Mouse (Mus musculus): Measurements from ENCODE around the gene AL731706.1. TPM values are rescaled to one million over a fixed set of nuclear protein-coding genes. Genes with fewer than 3 reads are reported as not detected.
"Not testable (repeated sequence)": the region's sequence is repeated elsewhere in the genome, so short reads cannot be mapped to it uniquely, and the experiment has no call there.

Gene AL731706.1
- total RNA-seq, 2 experiments from 2014 or later: 22.5 to 28.0 TPM

DNA sequence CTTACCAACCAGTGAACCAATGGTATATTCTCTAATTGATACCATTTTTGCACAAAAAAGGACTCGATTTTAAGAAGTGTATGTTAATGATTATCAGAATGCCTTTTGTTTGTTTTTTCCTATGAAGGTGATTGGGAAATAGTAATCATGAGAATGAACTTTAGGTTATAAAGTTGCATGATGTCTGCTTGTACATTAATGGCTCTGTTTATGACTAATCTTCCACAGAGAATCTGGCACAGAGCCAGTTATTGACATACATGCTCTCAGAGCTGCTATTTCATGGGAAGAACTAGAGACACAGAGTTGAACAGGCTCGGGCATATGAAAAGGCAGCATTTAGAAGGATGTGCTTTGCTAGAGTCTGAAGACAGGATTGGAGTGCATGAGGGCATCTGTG is 4.9 kb upstream of the AL731706.1 start:
- no peak for TF ChIP-seq CTCF (IDR thresholded peaks at IDR 0.05)
- no peak overlapping the region for H3K27ac ChIP-seq
- intact Hi-C loops (cut with DNase I): no loop called here
- no peak for DNase-seq
- no peak overlapping the region for H3K4me3 ChIP-seq

- TF ChIP-seq CTCF (IDR thresholded peaks at IDR 0.05): no peak
- Histone ChIP-seq H3K27ac (no peak overlapping the region), H3K4me3 (no peak overlapping the region)
- intact Hi-C loops (cut with DNase I): no loop called here
- DNase-seq: no peak
Measured at GRCm38 (mm10) chr2:136894494-136894893, 3.3 kb upstream of the AL731706.1 start.

DNA sequence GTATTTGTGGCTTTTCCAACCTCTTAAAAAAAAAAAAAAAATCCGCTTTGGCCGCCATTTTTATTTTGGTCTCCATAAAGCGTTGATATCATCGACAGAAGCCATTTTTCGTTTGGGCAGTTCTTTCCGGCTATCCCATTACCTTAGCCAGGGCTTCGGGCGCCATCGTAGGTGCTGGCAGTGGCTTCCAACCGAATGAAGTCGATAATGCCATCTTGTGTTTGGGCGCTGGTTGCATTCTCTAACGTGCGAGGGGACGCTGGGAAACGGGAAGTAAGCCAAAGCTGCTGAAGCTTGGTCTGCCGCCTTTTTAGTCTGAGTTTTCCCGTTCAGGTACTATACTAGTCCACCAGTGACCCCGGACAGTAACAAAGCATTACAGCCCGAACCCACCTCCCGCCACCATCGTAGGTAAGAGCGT is 772 bp upstream of the AL731706.1 start:
- peak; percentile 95 for DNase-seq
- H3K27ac ChIP-seq: peak overlapping the region; percentile 90
- no peak for TF ChIP-seq CTCF (IDR thresholded peaks at IDR 0.05)
- H3K4me3 ChIP-seq: peak overlapping the region; percentile 76
- intact Hi-C loops (cut with DNase I): loop anchor here (2.0 kb wide), 1 partner anchor 223 kb away; no protein-coding TSS in a partner anchor

GRCm38 (mm10) chr2:136890716-136891067 is 497 bp downstream of the AL731706.1 start:
- peak overlapping the region; percentile 76 for H3K4me3 ChIP-seq
- DNase-seq: not testable (repeated sequence)
- H3K27ac ChIP-seq: peak overlapping the region; percentile 90
- intact Hi-C loops (cut with DNase I): loop anchor here (2.0 kb wide), 1 partner anchor 224 kb away; no protein-coding TSS in a partner anchor

- DNase-seq: peak; percentile 34
- peak; percentile 56 for TF ChIP-seq CTCF (IDR thresholded peaks at IDR 0.05)
Measured at GRCm38 (mm10) chr2:136886846-136887245, 4.3 kb downstream of the AL731706.1 start.

DNA sequence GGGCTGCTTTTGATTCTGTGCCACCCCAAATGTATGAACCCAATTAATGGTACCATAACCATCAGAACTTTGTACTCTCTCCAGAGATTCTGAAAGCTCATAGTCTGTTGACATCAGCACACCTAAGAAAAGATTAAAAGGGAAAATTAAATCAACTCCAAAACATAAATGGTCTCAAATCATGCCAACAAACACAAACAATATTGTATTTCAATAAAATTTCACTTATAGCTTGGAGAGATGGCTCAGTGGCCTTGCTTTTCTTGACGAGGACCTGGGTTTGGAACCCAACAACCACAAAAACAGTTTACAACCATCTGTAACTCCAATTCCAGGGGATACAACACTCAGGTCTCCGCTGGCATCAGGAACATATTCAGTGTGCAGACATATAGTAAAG is 5.6 kb downstream of the AL731706.1 start, which contains the start of gene AL731706.2:
Gene AL731706.2, minus strand, starts transcription at position 101 of the 400 bp plus-strand sequence.
- intact Hi-C loops (cut with DNase I): loop anchor here (5.0 kb wide), 1 partner anchor 398 kb away; no protein-coding TSS in a partner anchor
- Histone ChIP-seq H3K4me3 (no peak within 1 kb of the TSS), H3K27ac (no peak within 1 kb of the TSS)
- no peak for TF ChIP-seq CTCF (IDR thresholded peaks at IDR 0.05)
- no peak for DNase-seq

More at GRCm38 (mm10) chr2:136886846-136887245, 4.3 kb downstream of the AL731706.1 start:
- H3K4me3 ChIP-seq: no peak overlapping the region
- H3K27ac ChIP-seq: no peak overlapping the region
- intact Hi-C loops (cut with DNase I): loop anchor here (5.0 kb wide), 1 partner anchor 400 kb away; no protein-coding TSS in a partner anchor

DNA sequence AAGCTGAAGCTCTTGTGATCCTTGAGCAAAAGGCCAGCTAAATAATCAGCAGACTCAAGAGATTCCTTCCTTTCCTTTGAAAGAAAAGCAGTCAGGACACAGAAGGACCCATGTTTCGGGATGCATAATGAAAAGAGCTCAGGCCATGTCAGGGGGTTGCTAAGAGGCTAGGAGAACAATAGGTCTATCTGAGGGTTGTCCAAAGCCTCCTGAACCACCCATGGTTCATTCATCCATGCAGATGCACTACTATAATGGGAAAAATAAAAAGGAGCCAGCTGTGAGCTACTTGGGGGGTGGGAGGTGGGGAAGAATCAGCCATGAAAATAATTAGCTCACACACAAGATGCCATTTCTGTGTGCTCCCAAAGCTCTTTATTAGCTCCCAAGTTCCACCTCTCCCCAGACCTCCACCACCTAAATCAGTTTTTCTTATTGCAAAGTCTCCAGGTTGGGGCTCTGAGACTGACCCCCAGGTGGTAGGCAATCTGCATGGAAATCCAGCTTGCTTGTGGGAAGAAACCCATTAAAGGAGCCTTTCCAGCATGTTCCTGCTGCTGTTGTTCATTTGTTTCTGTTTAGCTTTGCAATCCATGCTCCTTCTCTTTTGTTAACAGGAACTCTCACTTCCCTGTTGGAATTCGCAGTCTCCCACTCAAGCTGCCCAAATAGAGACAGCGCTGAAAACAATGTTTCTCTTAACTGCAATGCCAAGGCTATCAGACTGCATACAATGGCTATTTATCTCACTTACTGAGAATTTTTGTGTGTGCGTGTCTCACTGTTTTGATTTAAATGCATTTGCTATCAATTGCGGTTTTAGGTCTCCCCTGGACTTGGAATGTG is 36.4 kb downstream of the AL731706.1 start:
- Histone ChIP-seq H3K27ac (no peak overlapping the region), H3K4me3 (no peak overlapping the region)
- no peak for DNase-seq
- intact Hi-C loops (cut with DNase I): no loop called here
- TF ChIP-seq CTCF (IDR thresholded peaks at IDR 0.05): no peak

DNA sequence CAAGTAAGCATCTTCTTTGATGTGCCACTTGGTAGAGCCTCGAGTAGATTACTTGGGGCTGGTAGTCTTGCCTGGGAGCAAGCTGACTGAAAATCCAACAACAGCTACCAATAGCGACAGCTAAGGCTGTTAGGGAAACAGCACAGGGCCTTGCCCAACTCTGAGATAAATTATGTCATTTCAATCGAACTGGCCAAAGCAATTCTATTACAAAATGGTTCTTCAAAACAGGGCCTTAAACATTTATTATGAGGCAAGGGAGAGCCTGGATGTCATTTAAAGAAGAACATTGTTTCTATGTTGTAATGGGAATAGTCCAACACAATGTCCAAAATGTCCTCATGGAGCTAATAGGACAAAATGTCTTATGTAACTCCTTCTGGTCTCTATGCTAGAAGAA is 40.8 kb downstream of the AL731706.1 start:
- no peak overlapping the region for H3K4me3 ChIP-seq
- no peak for DNase-seq
- no peak overlapping the region for H3K27ac ChIP-seq
- intact Hi-C loops (cut with DNase I): no loop called here
- no peak for TF ChIP-seq CTCF (IDR thresholded peaks at IDR 0.05)

DNA sequence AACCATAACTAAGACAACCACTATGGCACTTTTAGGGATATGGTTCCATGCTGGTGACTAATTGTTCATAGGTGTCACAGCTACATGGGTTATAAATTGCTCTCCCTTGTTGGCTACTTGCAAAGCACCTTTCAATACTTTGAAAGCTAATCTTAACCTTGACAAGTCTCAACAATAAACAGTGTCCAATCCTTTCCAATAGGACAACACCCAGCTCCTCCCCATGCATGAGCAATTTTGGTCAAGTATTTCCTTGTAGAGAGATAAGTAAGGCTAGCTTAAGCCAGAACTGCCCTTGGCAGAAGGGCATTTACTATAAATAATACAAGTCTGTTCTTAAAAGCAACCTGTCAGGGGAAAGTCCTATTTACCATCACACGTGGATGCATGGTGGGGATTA is 53.2 kb downstream of the AL731706.1 start:
- intact Hi-C loops (cut with DNase I): no loop called here
- H3K27ac ChIP-seq: no peak overlapping the region
- no peak for DNase-seq
- no peak overlapping the region for H3K4me3 ChIP-seq
- TF ChIP-seq CTCF (IDR thresholded peaks at IDR 0.05): no peak

DNA sequence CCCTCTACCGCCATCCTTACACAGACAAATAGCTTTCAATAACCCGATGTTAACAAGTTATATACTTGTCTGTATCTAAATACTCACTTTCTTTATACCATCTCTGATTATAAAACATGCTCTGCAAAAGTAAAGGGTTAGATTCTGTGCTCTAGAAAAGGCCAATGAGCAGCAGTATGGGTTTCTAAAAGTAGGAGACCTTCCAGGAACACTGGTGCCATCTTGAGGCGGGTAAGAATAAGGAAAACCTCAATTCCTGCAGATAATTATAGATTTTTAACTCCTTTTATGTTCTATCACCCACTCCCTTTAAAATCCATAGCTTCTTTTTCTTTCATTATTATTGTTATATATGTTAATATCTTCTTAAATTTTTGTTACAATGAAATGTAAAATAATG is 55.3 kb downstream of the AL731706.1 start:
- DNase-seq: no peak
- intact Hi-C loops (cut with DNase I): no loop called here

GRCm38 (mm10) chr2:136834715-136835075 is 56.5 kb downstream of the AL731706.1 start:
- Histone ChIP-seq H3K4me3 (no peak overlapping the region), H3K27ac (no peak overlapping the region)
- DNase-seq: no peak
- intact Hi-C loops (cut with DNase I): no loop called here
- TF ChIP-seq CTCF (IDR thresholded peaks at IDR 0.05): no peak

More for the DNA sequence above, 55.3 kb downstream of the AL731706.1 start:
- no peak overlapping the region for H3K4me3 ChIP-seq
- no peak overlapping the region for H3K27ac ChIP-seq
- TF ChIP-seq CTCF (IDR thresholded peaks at IDR 0.05): peak; percentile 36

- intact Hi-C loops (cut with DNase I): no loop called here
- peak overlapping the region; percentile 28 for H3K27ac ChIP-seq
- TF ChIP-seq CTCF (IDR thresholded peaks at IDR 0.05): no peak
Measured at GRCm38 (mm10) chr2:136833976-136834714, 57.0 kb downstream of the AL731706.1 start.

DNA sequence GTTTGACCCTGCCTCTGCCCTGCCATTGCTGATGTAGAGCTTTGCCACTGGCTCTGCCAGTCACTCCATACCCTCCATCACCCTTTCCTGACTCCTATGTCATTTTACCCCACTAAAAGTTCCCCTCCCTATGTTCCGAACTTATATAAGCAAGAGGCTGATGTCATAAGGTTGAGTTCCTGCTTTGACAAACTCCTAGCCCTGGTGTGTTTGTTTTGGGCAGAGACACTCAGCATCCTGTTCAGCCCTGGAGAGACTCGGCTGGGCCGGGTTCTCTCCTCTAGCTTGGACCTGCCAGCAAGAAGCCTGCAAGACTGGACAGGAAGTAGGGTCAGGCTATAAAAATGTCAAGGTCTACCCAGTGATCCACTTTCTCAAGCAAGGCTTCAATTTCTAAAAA is 58.3 kb downstream of the AL731706.1 start:
- no peak for TF ChIP-seq CTCF (IDR thresholded peaks at IDR 0.05)
- peak overlapping the region; percentile 64 for H3K27ac ChIP-seq
- intact Hi-C loops (cut with DNase I): no loop called here
- peak; percentile 44 for DNase-seq
- no peak overlapping the region for H3K4me3 ChIP-seq

More at GRCm38 (mm10) chr2:136833976-136834714, 57.0 kb downstream of the AL731706.1 start:
- no peak overlapping the region for H3K4me3 ChIP-seq
- DNase-seq: no peak

Other genes with a start within 250 kb of the AL731706.1 start
- not detected for gene Snap25, start 177.9 kb downstream of the AL731706.1 start, total RNA-seq (2021)
- gene AL731706.2, start 5.7 kb downstream of the AL731706.1 start, total RNA-seq (2021): 10 to 100 TPM; 15.3 to 37.8 TPM
- gene Slx4ip, start 171 bp downstream of the AL731706.1 start, total RNA-seq (2021): 1 to 10 TPM; 2.6 to 4.8 TPM
- gene Mkks, start within 50 bp of the AL731706.1 start, total RNA-seq (2021): 10 to 100 TPM; 33.5 to 38.2 TPM
- gene Jag1, start 225.3 kb upstream of the AL731706.1 start, total RNA-seq (2021): 1 to 10 TPM; 5.3 to 6.7 TPM